Mouse (Mus musculus): Measurements from ENCODE around the gene Ccdc175.

Ccdc175 gene

DNA sequence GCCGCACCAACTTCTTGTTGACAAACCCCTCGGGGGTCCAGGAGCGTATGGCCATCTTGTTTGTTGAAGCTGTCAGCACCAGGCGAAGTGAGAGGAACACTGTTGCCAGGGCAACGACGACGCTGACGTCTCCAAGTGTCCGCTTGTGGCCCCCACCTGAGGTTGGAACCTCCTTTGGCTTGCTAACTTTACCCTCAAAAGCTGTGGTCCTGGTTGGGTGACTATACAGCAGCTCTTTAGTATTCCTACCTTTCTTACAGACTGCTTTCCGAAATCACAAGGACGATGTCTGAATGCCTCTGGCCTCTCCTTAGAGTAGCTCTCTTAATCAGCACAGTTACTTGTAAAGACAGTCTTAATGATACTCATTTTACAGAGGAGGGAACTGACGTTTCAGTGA lies at the start of gene Ccdc175:
Ccdc175 (minus strand) TSS at position 101 of the 400 bp plus-strand sequence.
- no peak for DNase-seq (ENCODE audit: low spot score)

DNA sequence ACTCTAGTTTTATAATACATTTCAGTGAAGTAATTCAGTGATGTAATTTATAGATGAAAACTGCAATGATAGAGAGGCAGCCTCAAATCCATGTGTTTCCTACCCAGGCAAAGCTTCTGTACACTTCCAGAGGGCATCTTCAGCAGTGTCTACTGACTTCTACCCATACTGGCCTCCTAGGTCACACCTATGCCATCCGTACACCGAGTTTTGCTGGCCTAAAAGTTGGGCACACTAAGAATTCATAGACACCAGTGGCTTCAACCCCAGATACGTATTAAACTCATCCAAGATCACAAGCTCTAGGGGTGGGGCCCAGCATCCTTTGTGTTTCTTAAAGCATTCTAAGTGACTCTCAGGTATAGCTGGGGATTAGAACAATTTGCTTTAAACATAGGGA lies 49.3 kb upstream of the Ccdc175 start:
- DNase-seq (ENCODE audit: low spot score) = no peak

DNA sequence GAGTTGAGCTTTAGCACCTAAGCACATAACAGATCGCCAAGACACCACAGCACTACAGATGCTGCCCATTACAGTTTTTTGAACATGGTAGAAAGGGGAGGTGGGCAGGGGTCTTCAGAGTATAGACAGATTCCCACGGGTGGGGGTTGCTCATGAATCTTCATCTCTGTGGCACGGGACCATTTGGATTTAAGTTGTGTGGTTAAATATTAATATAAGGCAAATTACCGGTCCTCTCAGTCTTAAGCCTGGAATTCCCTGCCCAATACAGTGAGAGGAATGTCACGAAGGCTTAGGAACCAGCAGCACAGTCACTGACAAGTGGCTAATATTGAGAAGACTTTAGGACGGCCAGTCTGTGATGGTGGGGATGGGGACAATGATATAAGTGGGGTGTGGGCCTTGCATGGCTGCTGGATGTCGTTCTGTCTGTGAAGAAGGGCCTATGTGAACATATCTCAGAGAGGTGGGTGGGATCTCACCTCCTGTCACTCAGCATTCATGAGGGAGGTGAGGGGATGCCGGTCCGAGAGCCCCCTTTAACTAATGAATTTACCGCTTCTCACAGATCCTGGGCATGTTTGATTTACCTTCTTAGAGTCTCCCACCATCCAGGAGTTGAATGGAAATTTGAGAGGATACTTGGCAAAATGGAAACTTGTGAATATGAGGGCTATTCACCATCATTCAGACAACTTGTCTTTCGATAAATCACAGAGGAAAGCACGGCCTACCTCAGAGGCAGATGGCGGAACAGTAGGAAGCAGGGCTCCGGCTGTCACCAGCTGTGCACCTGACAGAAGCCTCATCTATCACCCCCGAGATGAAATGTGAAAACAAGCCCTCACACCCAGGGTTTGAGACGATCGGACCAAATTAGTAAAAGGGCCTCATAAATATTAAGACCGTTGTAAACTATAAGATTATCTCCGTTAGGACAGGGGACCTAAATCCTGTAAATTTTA lies 48.3 kb upstream of the Ccdc175 start:
- DNase-seq (ENCODE audit: low spot score) = no peak

DNA sequence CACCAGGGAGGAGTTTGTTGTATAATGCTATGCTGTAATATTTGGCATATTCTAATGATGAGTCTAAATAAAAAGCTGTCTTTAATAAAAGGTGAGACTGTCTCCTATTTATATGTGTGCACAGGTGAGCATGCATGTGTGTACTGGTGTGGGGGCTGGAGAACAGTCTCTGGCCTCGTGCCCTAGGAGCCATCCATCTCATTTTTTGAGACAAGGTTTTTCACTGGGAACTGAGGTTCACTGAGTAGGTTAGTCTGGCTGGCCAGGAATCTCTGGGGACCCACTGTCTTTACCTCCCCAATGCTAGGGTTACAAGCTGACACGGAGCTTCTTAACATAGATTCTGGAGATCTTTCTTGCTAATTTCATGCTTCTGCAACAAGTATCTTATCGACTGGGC lies 47.3 kb upstream of the Ccdc175 start:
- no peak for DNase-seq (ENCODE audit: low spot score)

DNA sequence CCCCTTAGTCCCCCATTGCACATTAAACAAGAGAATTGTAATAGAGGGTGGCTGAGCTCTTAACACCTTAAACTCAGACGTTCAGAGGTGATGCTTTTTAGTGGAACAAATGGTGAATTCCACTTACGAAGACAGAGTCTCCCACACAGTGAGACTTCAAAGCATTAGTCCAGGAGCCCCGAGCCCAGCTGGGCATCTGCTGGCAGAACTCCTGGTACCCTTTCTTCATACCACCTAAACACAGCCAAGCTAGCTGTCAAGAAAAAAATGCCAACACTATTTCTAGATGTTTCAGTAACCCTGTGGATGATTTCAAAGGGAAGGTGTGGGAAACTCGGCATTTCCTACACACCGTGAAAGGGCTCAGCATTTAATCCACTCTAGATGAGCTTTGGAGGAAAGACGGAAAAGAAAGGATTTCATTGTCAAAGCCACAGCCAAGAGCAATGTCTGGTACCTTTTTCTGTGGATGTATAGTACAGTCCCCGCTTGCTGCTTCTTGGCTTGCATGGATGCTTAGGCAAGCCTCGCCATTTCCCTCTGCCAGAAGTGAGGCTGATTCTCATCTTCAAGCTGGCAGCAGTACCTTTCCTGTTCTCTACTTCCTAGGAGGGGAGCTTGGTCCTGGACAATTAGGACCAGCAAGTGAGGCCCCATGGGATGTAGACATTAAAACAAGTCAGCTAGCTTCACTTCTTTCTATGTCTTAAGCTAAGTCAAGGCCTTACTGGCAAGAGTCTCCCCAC lies 44.8 kb upstream of the Ccdc175 start:
- DNase-seq (ENCODE audit: low spot score) = no peak

DNA sequence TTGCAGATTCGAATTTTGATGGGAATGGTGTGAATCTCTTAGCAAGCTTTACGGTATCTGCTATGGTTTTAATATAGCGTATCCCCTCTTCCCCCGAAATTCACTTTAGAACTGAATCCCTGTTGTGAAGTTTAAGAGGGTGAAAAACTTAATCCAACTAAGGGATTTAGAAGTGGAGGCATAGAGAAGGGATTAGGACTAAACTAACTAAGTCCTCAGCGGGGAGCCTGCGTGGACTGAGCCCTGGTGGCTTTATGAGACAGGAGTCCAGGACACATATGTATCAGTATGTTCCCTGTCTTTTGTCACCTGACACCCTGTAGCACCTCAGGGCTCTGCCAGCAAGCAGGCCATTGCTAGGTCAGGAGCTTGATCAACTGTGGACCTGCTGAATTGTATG lies 42.9 kb upstream of the Ccdc175 start:
- no peak for DNase-seq (ENCODE audit: low spot score)

DNA sequence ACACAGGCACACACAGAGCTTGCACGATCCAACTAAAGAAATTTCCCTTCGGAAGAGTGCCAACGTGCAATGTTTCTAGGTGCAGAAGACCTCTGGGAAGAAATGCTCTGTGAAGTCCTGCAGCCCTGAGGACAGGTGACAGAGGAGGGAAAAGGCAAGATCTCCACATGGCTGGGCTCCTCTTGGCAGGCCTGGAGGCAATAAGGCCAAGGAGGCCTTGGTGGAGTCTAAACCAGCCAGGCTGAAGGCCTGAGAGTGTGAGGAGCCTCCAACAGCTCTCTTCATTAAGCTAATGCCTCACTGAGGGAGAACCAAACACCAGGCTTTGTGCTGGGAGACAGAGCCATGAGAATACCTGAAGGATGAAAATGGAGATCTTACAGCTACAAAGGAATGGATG lies 40.5 kb upstream of the Ccdc175 start:
- DNase-seq (ENCODE audit: low spot score) = no peak

DNA sequence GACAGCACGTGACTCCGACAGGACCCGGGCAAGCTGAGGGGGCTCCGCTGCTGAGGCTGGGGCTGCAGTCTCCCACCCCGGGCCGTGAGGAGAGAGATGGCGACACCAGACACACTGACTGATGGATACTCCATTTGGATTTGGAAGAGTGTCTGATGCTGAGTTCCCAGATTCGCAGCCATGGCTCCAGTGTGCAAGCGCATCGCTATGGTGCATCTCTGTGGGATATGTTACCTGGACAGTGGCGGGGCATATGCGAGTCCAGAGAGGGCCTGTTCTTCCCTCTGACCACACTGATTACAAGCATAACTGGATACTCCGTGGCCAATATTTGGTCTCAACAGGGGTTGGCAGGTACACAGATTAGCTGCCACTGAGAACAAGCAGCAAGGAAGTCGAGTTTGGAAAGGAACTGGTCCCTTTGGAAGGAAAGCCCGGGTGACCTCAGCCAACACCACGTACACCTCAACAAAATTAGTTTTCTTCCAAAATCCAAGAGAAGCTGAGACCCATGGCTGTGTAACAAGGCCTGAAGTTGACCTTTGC lies 38.8 kb upstream of the Ccdc175 start:
- DNase-seq (ENCODE audit: low spot score) = no peak

DNA sequence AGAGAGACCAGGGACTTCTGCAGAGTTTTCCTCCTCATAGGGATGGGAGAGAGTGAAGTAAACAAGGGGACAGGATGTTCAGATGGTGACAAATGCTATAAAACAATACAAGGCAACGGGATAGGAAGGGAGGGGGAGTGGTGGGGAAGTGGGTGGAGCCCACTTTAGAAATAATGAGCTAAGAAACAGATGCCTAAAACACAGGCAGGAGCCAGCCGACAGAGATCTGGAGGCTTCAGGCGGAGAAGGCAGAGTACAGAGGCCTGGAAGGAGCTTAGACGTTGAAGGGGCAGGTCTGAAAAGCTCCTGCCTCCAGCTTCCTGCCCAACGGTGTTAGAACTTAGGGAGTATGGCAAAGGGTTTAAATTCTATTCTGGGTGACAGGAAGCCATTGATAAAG lies 28.7 kb upstream of the Ccdc175 start:
- DNase-seq (ENCODE audit: low spot score) = no peak

DNA sequence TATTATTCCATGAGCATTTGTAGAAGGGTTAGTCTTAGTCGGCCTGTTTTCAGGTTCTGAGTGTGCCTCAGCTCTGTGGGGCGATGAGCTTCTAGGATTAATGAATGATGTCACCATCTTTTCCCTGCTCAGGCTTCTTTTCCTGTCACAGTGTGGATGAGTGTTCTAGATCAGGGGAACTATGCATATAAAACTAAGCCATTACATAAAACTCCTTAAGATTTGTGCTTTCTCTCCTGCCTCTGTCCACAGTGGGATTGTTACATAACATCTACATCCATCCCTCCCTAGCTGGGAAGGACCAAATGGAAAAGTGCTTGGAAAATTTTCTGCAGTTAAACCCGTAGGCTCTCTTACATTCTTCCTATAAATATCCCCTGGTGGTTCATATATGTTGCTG lies 16.0 kb upstream of the Ccdc175 start:
- peak; percentile 34 for DNase-seq (ENCODE audit: low spot score)

DNA sequence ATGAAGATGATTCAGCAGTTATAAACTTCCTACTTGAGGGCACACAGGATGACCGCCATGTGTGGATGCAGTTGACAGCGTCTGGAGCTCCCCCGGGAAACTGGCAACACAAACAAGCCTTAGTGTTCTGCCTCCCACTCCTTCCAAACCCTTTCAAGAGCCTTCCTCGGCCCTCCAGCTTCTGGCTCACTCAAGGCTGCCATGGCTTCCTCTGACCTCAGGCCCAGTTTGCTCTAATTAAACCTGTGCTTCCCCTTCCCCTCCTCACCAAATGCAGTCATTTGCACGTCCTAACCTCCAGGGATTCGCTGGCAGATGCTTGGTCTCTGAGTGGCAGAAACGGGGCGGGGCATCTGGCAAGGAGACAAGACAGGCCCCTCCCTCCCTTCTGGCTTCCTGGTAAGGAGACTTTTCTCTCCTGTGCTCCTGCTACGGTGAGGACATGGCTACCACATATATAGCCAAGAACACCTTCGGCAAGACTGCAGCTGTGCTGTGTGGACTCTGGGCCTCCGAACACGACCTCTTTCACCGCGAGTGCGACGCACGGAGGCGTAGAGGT lies 13.2 kb upstream of the Ccdc175 start:
- DNase-seq (ENCODE audit: low spot score) = no peak

DNA sequence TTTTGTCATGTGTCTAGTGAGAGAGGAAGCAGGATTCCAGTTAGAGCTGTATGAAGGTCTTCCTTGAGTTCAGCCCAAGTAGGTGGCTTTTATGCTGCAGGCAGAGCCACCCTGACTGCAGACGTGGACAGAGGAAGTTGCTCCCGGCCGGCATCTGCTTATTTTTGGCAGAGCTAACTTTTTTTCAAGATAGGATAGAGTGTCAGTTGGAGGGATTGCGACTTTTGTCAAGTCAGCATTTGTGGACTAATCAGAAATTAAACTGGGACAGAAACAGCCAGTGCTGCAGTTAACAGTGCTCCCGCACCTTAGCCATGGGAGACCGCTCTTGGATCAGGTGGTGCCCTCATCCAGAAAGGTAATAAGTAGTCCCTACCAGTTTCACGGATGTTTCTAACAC lies 12.6 kb upstream of the Ccdc175 start:
- no peak for DNase-seq (ENCODE audit: low spot score)

DNA sequence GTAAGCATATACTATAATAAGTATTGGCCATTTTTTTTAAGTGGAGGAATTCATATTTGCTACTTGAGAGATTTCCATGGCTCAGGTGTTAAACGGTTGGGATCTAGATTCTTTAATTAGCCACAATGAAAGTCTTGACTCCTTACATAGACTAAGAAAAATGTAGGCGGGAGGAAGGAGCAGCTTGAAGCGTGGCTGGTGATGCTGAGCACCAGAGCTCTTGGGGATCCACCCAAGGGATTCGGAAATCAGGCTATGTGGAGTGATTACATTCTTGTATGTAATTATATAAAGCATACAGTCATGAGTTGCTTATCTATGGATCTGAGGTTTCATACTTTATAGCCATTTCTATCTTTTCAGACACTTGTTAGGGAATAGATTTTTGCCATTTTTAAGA lies 5.3 kb downstream of the Ccdc175 start:
- no peak for DNase-seq (ENCODE audit: low spot score)

DNA sequence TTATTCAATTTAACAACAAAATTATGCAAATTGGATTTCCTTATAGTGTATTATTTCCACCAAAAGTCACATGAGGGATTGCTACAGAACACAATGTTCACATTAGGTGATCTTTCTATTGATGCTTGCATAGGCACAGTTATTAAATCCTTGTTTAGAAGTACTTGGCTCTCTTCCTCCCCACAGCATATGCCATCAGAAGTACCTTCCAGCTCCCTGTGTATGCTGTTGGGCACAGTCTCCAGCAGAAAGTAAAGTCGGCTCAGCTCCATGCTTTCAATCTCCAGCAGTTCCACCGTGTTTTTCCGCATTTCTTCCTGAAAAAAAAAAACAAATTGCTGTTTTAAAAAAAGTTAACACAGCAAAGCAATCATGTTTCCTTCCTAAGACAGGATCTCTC lies 6.5 kb downstream of the Ccdc175 start:
- DNase-seq (ENCODE audit: low spot score) = no peak

DNA sequence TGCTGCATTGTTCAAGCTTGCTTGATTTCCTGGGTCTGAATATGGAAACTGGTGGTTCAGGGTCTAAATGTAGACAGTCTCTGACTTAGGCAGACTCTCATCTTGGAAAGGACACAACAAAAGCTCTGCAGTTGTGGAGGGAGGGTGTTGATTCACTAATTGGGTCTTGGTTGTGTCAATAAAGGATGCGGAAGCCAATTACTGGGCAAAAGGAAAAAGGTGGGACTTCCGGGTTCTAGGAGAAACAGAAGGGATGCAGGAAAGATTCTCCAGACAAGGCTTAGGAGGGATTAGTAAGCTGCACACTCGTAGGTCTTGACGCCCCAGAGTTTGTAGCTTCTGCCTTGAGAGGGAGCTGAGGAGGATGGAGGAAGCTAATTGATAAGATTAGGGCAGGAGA lies 26.4 kb downstream of the Ccdc175 start:
- DNase-seq (ENCODE audit: low spot score) = no peak

DNA sequence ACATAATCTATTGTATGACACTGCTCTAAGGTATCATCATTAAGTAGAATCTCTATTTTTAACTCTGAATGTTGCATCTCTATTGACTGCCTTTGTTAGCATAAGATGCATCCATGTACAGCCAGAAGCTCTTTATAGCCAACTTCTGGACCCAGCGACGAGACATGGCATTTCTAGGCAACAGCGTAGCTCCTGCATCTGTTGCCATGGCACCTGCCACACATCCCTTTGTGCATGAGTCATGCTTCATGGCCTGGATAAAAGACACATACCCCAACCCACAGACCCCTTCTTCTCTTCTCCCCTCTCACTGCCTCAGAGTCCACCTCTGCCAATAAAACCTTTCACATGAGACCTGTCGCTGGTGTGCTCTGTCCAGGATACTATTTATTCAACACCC lies 34.0 kb downstream of the Ccdc175 start:
- DNase-seq (ENCODE audit: low spot score) = no peak

DNA sequence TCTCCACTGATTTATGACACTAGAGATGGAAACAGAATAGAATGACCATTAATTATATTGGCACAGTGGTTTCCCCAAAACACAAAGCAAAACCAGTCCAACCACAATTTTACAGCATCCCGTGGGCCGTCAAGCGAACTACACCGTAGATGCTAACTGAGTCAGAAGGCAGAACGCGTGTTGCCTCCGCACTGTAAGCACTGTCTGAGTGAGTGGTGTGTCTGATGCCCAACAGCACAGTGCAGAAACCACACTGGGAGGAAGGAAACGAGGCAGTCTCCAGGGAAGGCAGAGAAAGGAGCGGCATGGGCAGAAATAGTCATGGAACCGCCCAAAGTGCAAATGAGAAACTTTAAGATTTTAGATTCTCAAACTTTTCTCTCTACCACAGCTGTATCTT lies 55.6 kb downstream of the Ccdc175 start:
- DNase-seq (ENCODE audit: low spot score) = no peak

DNA sequence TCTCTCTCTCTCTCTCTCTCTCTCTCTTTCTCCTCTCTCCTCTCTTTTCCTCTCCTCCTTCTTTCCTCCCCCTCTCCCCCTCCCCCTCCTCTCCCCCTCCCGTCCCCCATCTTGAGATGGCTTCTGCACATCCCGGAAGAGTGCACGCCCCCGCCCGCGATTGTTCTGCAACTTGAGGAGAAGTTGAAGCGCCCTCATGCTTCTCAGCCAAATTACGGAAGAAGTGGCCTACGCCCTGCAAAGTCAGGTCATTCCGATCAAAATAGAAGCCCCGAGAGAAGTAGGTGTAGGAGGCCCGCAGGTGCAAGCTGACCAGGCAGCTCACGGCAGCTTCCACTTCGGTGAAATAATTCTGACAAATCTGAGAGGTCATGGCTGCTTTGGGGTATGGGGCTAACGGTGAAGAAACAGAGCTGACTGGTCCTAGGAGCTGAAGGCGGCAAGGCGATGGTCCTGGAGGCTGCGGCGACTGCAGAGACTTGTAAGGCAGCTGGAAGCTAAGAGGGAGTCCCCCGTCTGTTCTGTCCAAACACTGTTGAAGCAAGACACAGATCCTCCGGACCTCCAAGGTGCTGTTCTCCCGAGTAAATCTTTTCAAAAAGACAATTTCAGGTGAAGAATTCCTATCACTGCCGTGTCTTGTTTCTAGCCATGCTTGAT lies 69.0 kb downstream of the Ccdc175 start:
- DNase-seq (ENCODE audit: low spot score) = no peak

DNA sequence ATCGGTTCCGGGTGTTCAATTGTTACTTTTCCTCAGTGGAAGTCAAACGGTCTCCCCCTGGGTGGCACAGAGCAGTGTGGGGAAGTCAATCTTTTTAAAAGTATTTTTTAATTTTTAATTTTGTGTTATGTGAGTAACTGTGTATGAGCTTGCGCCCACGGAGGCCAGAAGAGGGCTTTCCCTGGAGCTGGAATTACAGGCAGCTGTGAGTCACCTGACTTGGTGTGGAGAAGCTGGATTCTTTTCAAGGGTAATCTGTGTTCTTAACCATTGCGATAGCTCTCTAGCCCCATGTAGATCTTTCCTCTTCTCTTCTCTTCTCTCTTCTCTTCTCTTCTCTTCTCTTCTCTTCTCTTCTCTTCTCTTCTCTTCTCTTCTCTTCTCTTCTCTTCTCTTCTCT lies 69.7 kb downstream of the Ccdc175 start:
- no peak for DNase-seq (ENCODE audit: low spot score)

DNA sequence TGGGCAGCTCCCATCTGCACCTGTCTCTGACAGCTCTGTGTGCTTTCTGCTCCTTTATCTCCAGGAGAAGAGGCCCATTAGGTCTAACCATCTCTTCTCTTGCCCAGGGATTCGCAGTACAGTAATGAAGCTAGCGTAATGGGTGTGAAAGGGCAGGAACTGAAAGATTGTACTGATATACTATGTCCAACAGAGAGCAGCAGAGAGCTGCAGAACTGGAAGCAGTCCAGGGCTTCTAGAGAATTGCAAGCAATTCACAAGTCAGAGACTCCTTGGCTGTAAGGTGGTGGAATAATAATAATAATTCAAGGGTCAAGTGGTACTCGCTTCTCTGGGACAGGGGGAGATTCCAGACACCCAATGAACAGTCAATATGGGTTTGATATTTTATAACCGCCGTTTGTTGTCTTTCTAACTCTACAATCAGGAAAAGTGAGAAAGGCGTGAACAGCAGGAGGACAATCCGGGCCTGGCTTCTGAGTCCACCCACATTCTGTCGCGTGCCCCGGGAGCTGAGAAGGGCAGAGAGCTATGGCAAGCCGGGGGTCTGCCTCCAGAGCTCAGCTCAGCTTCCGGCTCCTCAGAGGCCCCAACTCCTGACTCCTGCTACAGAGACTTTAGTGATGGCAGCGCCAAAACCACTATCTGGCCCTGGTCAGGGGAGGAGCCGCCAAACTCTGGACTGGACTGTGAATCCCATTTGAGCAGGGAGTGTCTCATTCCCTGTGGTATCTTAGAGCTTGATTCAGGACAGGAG lies 80.1 kb downstream of the Ccdc175 start:
- peak; percentile 32 for DNase-seq (ENCODE audit: low spot score)

DNA sequence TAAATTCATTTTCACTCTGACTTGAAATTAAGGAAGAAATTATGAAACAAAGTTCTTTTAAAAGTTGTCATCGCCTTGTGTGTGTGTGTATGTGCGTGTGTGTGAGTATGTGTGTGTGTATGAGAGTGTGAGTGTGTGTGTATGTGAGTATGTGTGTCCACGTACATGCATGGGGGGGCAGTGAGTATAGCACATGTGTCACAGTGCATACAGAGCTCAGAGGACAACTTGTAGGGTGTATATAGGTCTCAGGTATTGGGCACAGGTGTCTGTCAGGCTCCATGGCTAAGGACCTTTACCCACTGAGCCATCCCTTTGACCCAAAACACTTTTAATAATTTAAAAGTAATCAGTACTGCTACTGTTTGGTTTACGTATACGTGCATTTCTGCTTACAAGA lies 80.8 kb downstream of the Ccdc175 start:
- DNase-seq (ENCODE audit: low spot score) = no peak
